Mouse (Mus musculus) thymus, adult 2 months (tissue): ENCODE measurements around the gene Asb16.

Source experiments
- CTCF ChIP-seq: fragments of 200-500 bp; IDR thresholded peaks from 2 replicates; pipeline ENCODE4 v1.5.1; 2012; ENCODE audit warnings: mild to moderate bottlenecking, control low read depth, low read length, moderate library complexity, borderline replicate concordance; ENCODE audit not compliant: control insufficient read depth, poor library complexity, insufficient read depth; ENCODE audit errors: extremely low read depth
- POLR2A ChIP-seq: fragments of 200-500 bp; IDR thresholded peaks from 2 replicates; pipeline ENCODE4 v1.6.1; 2012; ENCODE audit warnings: mild to moderate bottlenecking, low read length, control low read depth, moderate library complexity; ENCODE audit not compliant: control insufficient read depth, poor library complexity, insufficient read depth; ENCODE audit errors: extremely low read depth

DNA sequence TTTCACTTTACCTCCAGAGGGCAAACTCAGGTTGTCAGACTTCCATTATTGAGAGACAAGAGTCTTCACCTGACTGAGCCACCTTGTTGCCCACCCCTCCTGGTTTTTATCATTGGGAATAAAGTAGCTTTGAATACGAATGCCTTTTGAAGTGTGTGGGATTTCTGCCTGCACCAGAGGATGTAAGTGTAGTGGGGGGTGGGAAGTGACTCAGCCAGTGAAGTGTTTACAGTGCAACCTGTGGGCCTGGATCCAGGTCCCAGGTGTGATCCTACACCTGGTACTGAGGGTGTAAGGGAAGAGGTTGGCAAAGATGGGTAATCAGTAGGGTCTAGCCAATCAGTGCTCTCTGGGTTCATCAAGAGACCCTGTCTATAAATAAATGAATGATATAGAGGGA lies 55.0 kb downstream of the Asb16 start:
- TF ChIP-seq POLR2A (no peak), CTCF (no peak)
